Mouse (Mus musculus) cortical plate, adult 2 months (tissue): ENCODE measurements around the gene Mrps34.
"Not testable (repeated sequence)": the region's sequence is repeated elsewhere in the genome, so short reads cannot be mapped to it uniquely, and the experiment has no call there.

ENCODE experiments used
- CTCF ChIP-seq: fragments of 200-500 bp; IDR thresholded peaks from 2 replicates; pipeline ENCODE4 v1.5.1; 2011; ENCODE audit warnings: mild to moderate bottlenecking, control low read depth, low read length; ENCODE audit not compliant: insufficient read depth; ENCODE audit errors: extremely low read depth
- POLR2A ChIP-seq: fragments of 200-500 bp; IDR thresholded peaks from 2 replicates; pipeline ENCODE4 v1.6.1; 2011; ENCODE audit warnings: mild to moderate bottlenecking, low read length, control low read depth; ENCODE audit not compliant: insufficient read depth; ENCODE audit errors: extremely low read depth

DNA sequence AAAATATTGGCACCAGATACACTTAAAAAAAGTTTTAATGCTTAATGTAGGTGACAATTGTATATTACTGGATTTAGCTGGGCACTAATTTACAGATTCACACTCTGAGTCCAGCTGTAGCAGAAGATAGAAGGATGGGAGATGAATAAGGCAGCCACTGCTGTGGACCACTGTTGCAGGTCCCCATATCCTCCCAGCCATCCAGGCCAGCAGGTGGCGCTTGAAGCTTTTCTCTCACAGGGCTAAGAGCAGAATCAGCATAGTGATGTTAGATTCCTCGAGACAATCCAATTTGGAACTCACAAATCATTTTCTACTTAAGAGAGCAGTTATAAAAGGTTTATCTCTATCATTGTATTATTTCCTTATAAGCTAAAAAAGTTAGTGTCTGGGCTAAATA is 47.5 kb downstream of the Mrps34 start:
- TF ChIP-seq CTCF: peak; percentile 39; the same call in 1 of the 2 replicates
- not testable (repeated sequence) for TF ChIP-seq POLR2A
